Mouse (Mus musculus): Measurements from ENCODE around the gene Gm10376. TPM values are rescaled to one million over a fixed set of nuclear protein-coding genes. Genes with fewer than 3 reads are reported as not detected.
"Not testable (repeated sequence)": the region's sequence is repeated elsewhere in the genome, so short reads cannot be mapped to it uniquely, and the experiment has no call there.

Gene Gm10376
- not detected in 2 replicates for polyA plus RNA-seq (2015; fragmentation: Nextera tagmentation; extraction: Ambion mirVana)

DNA sequence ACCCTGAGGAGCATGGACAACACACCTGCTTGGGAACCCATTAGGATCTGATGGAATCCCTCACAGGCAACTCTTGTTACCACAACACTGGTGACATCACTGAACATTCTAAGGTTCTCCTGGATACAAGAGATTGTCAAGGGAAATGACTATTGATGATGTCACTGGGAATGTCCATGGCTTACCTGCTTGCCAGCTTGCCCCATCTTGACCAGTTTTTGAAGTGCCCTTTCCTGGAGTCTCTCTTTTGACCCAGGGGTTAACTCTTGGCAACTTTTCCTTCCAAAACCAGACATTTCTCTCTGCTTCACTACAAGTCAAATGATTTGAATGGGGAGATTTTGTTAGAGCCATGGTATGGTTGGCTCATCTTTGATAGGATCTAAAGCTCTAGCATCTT is at the start of gene Gm10376:
Gene Gm10376 (minus strand): TSS at position 101 of the 400 bp plus-strand sequence.
- H3K36me3 ChIP-seq (ENCODE audit: control insufficient read depth, insufficient read depth, low read length); H3K4me3 ChIP-seq (ENCODE audit: low read depth, low read length); ATAC-seq (ENCODE audit: low FRiP score, low TSS enrichment); H3K4me1 ChIP-seq (replicated peaks; ENCODE audit: control insufficient read depth, insufficient read depth); H3K27me3 ChIP-seq (ENCODE audit: control insufficient read depth, insufficient read depth, low read length); DNase-seq (ENCODE audit: low spot score); H3K27ac ChIP-seq (replicated peaks); H3K9me3 ChIP-seq (ENCODE audit: control insufficient read depth, low read length); H3K9ac ChIP-seq (ENCODE audit: low read length); H3K4me2 ChIP-seq (replicated peaks; ENCODE audit: low read depth): not testable (repeated sequence)

GRCm38 (mm10) chr14:43060179-43060578 is 44.8 kb upstream of the Gm10376 start:
- H3K27ac ChIP-seq (replicated peaks) = not testable (repeated sequence)
- 68% methylated on average over 4 of the region's 4 CpGs for WGBS

DNA sequence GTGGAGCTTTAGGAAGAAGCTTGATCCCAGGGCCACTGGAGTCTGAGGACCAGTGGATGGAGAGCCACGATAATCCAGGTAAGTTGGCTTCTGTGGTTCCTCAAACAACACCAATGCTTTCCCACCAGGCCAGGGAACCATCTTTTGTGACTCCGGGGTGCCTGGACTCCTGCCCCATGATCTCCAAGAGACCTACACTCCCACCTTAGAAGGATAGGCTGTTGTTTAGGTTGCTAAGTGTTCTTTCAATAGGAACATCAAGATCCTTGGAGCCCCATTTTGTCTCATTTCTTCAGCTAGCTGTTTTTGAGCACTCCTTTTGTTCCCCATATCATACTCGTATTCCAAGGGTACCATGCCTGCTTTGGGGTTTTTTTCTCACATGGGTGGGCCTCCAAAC is 42.6 kb upstream of the Gm10376 start:
- not testable (repeated sequence) for H3K4me2 ChIP-seq (replicated peaks; ENCODE audit: low read depth); H3K9me3 ChIP-seq (ENCODE audit: control insufficient read depth, low read length); H3K9ac ChIP-seq (ENCODE audit: low read length); H3K36me3 ChIP-seq (ENCODE audit: control insufficient read depth, insufficient read depth, low read length); H3K27ac ChIP-seq (replicated peaks); H3K27me3 ChIP-seq (ENCODE audit: control insufficient read depth, insufficient read depth, low read length); DNase-seq (ENCODE audit: low spot score); H3K4me1 ChIP-seq (replicated peaks; ENCODE audit: control insufficient read depth, insufficient read depth); ATAC-seq (ENCODE audit: low FRiP score, low TSS enrichment); H3K4me3 ChIP-seq (ENCODE audit: low read depth, low read length)
- WGBS = 70% methylated on average over 3 of the region's 3 CpGs

More at GRCm38 (mm10) chr14:43060179-43060578, 44.8 kb upstream of the Gm10376 start:
- H3K4me2 ChIP-seq (replicated peaks; ENCODE audit: low read depth); H3K27me3 ChIP-seq (ENCODE audit: control insufficient read depth, insufficient read depth, low read length); H3K9ac ChIP-seq (ENCODE audit: low read length); ATAC-seq (ENCODE audit: low FRiP score, low TSS enrichment); DNase-seq (ENCODE audit: low spot score); H3K4me1 ChIP-seq (replicated peaks; ENCODE audit: control insufficient read depth, insufficient read depth); H3K36me3 ChIP-seq (ENCODE audit: control insufficient read depth, insufficient read depth, low read length); H3K9me3 ChIP-seq (ENCODE audit: control insufficient read depth, low read length); H3K4me3 ChIP-seq (ENCODE audit: low read depth, low read length): not testable (repeated sequence)

DNA sequence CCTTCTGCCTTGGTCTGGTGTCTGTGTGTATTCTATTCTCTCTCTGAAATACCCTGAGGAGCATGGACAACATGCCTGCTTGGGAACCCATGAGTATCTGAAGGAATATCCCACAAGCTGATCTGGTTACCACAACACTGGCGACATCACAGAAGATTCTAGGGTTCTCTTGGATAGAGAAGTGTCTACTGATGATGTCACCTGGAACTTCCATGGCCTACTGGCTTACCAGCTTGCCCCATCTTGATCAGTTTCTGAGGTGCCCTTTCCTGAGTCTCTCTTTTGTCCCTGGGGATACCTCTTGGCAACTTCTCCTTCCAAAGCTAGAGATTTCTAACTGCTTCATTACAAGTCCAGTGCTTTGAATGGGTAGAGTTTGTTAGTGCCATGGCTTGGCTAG is 21.9 kb downstream of the Gm10376 start, which contains the start of gene Gm8082:
Gene Gm8082 (minus strand): TSS at position 101 of the 400 bp plus-strand sequence.
- not testable (repeated sequence) for ATAC-seq (ENCODE audit: low FRiP score, low TSS enrichment); H3K27ac ChIP-seq (replicated peaks); DNase-seq (ENCODE audit: low spot score); H3K9ac ChIP-seq (ENCODE audit: low read length); H3K9me3 ChIP-seq (ENCODE audit: control insufficient read depth, low read length); H3K4me2 ChIP-seq (replicated peaks; ENCODE audit: low read depth); H3K4me3 ChIP-seq (ENCODE audit: low read depth, low read length); H3K27me3 ChIP-seq (ENCODE audit: control insufficient read depth, insufficient read depth, low read length); H3K4me1 ChIP-seq (replicated peaks; ENCODE audit: control insufficient read depth, insufficient read depth); H3K36me3 ChIP-seq (ENCODE audit: control insufficient read depth, insufficient read depth, low read length)
- WGBS = no CpG with 5 or more reads among the region's 1 CpGs

Other genes starting within 250 kb of the Gm10376 start
- gene Gm3015, start 246.8 kb downstream of the Gm10376 start, polyA plus RNA-seq (2015; fragmentation: Nextera tagmentation; extraction: Ambion mirVana) = not detected in 2 replicates
- not detected in 2 replicates for gene Gm10377, start 217.6 kb downstream of the Gm10376 start, polyA plus RNA-seq (2015; fragmentation: Nextera tagmentation; extraction: Ambion mirVana)
- not detected in 2 replicates for gene Gm21977, start 162.2 kb downstream of the Gm10376 start, polyA plus RNA-seq (2015; fragmentation: Nextera tagmentation; extraction: Ambion mirVana)
- not detected in 2 replicates for gene Gm8082, start 22.0 kb downstream of the Gm10376 start, polyA plus RNA-seq (2015; fragmentation: Nextera tagmentation; extraction: Ambion mirVana)
- gene Gm8094, start 61.0 kb upstream of the Gm10376 start, polyA plus RNA-seq (2015; fragmentation: Nextera tagmentation; extraction: Ambion mirVana) = not detected in 2 replicates
- gene Gm8104, start 85.0 kb upstream of the Gm10376 start, polyA plus RNA-seq (2015; fragmentation: Nextera tagmentation; extraction: Ambion mirVana) = not detected in 2 replicates
- not detected in 2 replicates for gene Gm7233, start 164.2 kb upstream of the Gm10376 start, polyA plus RNA-seq (2015; fragmentation: Nextera tagmentation; extraction: Ambion mirVana)
- gene Gm8122, start 219.7 kb upstream of the Gm10376 start, polyA plus RNA-seq (2015; fragmentation: Nextera tagmentation; extraction: Ambion mirVana) = not detected in 2 replicates
- not detected in 2 replicates for gene Gm8126, start 243.0 kb upstream of the Gm10376 start, polyA plus RNA-seq (2015; fragmentation: Nextera tagmentation; extraction: Ambion mirVana)